Mouse (Mus musculus) monocyte, adult 5-6 weeks (primary cell): ENCODE data around the gene Dkkl1. TPM values are rescaled to one million over a fixed set of nuclear protein-coding genes. Genes with fewer than 3 reads are reported as not detected.
A peak's percentile ranks its signal among the peaks of the same experiment; 100 is the strongest.
"Not testable (repeated sequence)": the region's sequence is repeated elsewhere in the genome, so short reads cannot be mapped to it uniquely, and the experiment has no call there.

Experiments
- ATAC-seq: fragments of 153-309, 156-312 bp; replicated peaks from 2 replicates; pipeline ENCODE4 v1.8.0; 2017; ENCODE audit warnings: mild to moderate bottlenecking; ENCODE audit not compliant: low TSS enrichment, insufficient number of reproducible peaks, severe bottlenecking, poor library complexity, low FRiP score
- total RNA-seq: library from RNA; stranded (forward); fragments of 200-1000, 200-491, 200-594 nt; gene quantifications from 3 replicates; pipeline ENCODE4 v1.2.3, GENCODE M21; 2017

Gene Dkkl1
- total RNA-seq = 4.7 to 8.7 TPM (median 6.1 TPM) in 3 replicates

DNA sequence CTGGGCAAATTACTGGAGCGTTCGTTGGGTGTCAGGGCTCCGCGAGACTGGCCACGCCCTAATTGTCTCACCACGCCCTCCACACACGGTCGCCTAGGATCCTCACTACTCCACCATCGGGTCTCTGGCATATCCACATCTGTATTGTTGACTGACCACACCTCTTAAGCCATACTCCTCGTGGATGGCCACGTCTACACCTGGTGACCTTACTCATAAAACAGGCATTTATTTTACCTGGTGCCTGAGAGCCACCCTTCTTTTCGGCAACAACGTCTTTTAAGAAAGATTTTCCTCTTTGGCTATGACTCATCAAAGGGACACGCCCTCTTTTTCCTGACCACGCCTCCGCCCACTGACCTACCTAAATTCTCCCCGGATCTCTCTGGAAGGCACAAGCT lies at the start of gene Dkkl1:
Gene Dkkl1 (minus strand): TSS at position 297 of the 401 bp plus-strand sequence.
- ATAC-seq = peak; percentile 64

DNA sequence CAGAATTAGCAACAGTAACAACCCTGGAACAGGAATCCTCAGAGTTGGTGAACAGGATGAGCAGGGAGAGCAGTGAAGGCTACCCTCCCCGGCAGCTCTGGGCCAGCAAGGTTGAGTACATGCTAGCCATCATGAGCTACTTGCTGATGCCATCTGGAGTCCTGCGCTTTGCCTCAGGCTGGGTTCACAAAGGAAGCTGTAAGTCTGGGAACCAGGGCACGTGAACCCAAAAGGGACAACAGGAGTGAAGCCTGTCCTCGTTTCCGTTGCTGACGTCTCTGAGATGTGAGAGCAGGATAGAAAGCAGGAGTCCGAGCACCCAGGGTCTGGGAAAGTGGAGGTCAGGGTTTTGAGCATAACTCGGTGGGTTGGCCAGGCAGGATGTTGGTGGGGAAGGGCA lies 47.3 kb upstream of the Dkkl1 start:
- no peak for ATAC-seq

DNA sequence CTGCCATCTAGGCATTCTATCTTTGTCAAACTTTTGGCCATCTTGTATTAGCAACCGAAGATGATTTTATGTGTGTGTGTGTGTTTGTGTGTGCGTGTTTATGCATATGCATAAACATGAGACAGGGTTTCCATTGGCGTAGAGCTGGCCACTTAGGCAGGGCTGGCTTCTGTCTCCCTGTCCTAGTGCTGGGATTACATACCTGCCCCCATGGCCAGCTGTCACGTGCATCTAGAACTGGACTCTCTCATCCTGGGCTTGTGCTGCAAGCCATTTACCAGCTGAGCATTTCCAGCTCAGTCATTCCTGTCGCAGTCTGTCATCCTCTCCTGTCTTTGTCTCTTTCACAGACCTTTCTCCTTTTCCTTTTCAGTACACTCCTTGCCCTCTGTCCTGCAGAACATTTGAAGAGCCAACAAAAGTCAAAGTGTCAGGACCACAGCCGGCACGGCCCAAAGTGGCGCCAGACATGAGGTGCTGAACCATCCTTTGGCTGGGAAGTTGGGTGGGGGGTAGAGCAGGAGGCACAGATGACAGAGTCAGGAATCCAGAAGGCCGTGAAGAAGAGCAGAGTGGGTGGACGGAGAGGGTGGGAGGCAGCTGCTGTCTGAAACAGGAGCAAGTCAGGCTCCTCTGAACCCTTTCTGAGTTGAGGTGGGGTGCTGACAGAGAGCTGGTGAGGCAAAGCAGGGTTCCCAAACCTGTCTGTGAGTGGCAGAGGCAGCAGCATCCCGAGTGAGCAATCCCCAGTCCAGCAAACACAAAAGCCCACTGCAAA lies 45.3 kb upstream of the Dkkl1 start:
- ATAC-seq = no peak

DNA sequence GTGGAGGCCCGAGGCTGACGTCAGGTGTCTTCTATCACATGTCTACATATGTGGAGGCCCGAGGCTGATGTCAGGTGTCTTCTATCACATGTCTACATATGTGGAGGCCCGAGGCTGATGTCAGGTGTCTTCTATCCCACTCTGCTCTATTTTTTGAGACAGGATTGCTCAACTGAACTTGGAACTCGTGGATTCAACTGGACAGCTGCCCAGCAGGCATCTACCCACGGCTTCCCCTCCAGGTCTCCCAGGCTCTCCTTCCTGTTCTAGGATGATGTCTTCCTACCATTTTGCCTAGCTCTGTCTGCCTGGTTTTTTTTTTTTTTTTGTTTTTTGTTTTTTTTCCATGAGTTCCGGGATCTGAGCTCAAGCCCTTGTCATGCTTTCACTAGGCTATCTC lies 43.9 kb upstream of the Dkkl1 start:
- ATAC-seq = not testable (repeated sequence)

DNA sequence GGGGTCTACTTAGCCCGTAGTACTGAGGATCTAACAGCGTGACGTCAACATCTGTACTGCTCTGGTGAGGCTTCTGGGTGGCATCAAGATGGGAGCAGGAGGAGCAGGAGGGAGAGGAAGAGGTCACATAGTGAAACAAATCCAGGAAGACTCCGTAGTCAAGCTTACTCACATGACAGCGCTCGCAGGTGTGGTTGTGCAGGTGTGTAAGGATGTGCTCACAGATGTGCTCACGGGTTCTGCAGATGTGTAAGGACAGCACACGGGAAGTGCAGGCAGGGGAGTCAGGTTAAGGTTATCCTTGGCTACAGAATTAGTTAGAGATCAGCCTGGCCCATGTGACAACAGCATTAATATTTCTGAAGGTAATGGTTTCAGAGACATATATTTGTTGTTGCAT lies 41.9 kb upstream of the Dkkl1 start:
- ATAC-seq = no peak

DNA sequence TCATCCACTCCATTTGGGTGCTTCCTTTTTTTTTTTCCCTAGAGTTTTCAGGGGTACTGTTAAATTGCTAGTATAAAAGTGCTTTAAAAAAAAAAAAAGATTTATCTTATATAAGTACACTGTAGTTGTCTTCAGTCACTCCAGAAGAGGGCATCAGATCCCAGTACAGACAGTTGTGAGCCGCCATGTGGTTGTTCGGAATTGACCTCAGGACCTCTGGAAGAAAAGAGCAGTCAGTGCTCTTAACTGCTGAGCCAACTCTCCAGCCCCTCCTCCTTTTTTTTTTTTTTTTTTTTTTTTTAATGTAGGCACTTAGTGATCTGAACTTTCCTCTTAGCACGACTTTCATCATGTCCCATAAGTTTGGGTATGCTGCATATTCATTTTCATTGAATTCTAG lies 35.7 kb upstream of the Dkkl1 start:
- no peak for ATAC-seq

DNA sequence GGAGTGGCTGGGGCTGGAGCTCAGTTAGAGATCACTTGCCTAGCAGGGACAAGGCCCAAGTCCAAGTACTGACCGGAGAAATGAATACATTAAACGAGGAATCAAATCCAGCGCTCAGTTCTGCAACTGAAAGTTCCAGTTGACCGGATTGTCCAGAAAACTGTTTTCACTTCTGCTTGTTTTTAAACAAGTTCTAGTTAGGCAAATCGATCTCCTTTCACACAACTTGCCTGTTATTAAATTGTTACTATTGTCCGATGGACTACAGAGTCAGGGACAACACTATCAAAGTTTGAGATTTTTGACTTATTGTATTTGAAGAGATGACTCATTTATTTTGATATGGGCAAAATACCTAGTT lies 29.4 kb upstream of the Dkkl1 start:
- no peak for ATAC-seq

DNA sequence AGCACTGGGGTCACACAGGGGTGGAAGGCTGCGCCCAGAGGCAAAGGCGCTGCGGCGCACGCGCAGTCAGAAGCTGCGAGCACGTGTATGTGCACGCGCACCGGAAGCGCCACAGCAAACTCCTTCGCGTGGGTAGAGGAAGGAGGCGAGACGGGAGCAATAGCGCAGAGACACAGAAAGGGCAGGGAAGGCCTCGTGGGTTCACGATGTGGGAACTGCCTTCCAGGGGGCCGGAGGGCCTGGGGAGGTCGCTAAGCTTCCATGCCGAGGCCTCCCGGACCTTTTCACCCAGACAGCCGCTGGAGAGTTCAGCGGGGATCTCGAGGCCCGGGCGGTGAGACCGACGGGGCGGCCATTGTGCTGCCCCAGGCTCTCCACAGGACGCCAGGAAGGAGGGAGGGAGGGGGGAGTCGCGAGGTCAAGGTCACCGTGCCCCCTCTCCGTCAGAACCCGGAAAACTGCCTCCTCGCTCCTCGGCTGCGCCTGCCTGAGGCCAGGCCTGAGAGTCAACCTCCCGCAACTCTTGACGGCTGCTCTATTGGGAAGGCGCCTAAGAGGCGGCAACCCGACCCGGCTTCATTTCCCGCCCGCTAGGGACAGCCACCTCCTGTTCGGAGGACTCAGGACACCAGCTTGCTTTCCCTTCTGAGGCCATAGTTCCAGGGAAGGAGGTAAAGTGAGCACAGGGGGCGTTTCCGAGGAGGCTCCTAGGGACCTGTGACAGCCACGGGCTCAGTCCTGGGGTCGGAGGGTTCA lies 28.9 kb upstream of the Dkkl1 start, which contains the start of gene Slc6a16:
Gene Slc6a16 (plus strand): TSS at position 453 of the 756 bp plus-strand sequence.
- ATAC-seq = no peak

DNA sequence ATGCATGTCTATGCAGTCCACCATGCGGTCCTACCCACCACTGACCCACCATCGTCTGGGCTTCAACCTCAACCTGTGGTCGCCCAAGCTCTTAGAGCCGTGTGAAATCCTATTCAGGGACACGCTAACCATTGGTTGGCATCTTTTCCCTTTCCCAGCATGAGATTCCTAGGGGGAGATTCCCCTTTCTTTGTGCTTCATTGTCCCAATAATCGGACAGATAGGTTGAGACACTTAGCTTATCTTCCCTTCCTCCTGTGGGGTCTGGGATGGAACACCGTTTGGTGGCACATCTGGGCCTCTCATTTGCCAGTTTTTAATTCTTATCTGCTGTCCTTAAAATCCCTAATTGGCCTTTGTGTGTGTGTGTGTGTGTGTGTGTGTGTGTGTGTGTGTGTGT lies 28.2 kb upstream of the Dkkl1 start:
- ATAC-seq = no peak

DNA sequence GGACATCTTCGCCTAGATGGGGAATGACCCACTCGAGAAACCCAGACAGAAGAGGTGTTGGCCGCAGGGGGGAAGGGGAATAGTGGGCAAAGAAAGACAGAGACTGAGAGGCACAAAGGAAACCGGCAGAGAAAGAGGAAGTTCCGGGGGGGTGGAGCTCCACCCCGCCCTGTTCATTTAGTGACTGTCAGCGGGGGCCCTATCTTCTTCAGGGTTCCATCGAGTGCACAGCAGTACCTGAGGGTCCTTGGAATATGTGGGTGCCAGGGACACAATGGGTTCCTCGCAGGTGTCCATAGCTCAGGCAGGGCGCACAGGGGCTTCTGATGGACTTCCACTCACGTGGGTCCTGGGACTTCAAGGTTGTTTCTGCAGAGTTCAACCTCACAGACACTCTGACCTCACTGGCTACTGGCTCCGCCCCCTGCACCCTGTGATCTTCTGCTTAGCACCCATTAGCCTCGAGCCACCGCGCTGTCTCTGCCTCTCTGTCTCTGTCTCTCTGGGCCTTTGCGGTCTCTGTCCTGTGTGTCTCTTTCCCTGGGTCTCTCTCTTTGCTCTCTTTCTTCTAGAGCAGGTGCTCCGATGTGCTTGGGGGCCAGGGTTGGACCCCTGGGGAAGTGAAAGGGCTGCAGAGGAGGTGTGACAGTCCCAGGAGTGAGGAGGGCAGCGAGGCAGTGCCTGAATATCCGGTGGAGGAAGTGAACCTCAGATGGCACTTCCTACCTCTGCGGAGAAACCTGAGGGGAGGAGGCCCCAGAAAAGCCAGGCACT lies 27.0 kb upstream of the Dkkl1 start, which contains the start of gene Cd37:
Gene Cd37 (minus strand): TSS at position 393 of the 774 bp plus-strand sequence.
- peak; percentile 70 for ATAC-seq

DNA sequence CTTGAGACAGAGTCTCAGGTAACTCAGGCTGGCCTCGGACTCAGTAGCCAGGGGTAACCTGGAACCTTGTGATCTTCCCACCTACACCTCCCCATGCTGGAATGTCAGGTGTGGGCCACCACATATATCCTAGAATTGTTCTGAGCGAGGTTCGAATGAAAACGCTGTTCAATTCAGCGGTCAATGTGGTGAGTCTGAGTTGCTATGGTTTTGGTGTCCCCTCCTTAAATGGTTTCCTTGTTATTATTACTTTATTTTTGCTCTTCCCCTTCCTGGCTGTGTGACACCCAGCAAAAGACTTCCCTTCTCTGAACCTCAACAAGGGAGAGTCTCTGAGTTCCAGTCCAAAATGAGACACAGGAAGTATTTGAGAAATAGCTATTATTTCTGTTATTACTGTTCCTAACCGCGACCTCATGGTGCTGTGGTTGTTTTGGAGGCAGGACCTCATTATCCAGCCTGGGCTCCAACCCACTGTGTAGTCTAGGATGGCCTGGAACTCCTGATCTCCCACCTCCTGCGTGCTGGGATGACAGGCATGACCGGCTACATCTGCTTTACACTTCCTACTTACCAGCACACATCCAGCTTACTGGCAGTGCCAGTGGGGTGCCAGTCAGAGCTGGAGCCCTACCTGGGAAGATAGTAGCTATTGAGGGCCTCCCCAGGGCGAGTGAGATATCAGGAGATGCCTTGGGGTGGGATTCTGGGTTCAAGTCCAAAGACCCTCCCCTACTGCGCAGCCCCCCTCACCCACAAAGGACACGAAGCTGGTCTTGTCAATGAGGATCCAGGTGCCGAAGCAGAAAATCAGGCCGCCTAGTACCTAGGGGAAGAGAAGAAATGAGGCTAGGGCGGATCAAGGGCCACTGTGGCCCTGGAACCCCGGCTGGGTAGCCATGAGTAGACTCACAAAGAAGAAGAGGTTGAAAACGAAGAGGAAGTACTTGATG lies 26.1 kb upstream of the Dkkl1 start:
- peak; percentile 65 for ATAC-seq

DNA sequence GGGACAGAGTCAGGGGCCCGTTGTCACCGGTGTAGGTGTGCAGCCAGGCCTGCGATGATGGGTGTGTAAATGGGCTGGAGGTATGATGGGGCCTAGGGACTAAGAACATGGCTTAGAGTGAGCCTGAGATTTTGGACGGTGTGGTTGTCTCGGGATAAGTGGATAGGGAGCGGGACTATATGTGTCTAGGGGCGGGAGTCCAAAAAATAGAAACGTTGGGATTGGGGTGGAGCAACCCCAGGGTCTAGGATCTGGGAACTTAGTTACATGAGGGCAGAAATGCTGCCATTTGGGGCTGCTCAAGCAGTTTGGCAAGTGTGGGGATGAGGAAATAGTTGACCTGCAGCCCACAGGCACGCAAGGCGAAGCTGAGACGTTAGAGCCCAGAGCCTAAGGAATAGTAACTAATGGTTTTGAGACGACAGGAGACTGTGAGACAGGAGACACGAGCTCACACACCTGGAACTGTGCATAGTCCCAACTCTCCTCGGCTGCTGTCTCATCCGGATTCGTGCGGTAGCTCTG lies 23.8 kb upstream of the Dkkl1 start:
- no peak for ATAC-seq

DNA sequence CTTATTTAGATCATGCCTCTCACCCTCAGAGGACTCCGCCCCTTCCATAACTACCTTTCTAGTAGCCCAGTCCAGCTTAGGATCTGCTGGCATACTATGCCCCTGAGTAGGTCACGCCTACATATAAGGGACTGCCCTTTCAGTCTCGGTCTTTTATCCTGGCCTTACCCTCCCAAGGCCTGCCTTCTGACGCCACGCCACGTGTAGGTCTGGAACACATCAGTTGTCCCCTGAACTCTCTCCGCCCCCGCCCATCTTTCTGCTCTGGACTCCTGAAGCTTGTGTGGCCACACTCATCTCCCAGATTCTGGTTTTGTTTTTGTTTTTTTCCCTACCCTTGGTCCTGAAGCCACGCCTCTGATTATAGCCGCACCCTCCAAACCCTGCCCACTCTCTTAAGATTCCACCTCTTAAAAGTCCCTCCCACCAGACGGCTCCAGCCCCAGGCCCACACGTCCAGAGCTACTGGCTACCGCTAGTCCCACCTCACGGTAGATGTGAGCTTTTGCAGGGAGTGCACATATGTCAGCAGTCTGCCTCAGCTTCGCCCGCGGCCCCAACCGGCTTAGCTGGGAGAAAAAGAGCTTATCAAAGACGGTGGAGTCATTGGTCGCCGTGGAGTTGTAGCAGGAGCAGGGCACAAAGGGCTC lies 23.1 kb upstream of the Dkkl1 start:
- ATAC-seq = no peak

DNA sequence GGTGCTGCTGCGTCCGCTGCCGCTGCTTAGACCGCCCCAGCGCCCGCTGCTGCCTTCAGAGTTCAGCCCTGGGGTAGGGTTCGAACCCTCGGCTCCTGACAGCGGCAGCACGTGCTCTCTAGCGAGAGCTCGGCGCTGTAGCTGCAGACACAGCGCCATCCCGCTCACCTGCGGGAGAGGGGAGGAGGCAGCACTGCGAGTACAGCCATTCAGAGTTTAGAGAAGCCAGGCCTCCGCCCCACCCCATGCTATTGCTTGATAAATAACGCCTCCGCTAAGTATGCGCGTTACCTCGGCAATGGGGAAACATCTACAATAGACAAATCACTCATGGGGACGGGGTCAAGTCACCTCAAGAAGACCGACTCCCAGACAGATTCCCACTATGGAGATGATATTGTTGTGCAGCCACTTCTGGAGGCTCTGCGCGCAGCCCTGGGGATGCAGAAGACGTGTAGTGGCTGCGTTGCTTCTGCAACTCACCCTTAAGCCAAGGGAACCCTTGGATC lies 22.4 kb upstream of the Dkkl1 start:
- no peak for ATAC-seq

DNA sequence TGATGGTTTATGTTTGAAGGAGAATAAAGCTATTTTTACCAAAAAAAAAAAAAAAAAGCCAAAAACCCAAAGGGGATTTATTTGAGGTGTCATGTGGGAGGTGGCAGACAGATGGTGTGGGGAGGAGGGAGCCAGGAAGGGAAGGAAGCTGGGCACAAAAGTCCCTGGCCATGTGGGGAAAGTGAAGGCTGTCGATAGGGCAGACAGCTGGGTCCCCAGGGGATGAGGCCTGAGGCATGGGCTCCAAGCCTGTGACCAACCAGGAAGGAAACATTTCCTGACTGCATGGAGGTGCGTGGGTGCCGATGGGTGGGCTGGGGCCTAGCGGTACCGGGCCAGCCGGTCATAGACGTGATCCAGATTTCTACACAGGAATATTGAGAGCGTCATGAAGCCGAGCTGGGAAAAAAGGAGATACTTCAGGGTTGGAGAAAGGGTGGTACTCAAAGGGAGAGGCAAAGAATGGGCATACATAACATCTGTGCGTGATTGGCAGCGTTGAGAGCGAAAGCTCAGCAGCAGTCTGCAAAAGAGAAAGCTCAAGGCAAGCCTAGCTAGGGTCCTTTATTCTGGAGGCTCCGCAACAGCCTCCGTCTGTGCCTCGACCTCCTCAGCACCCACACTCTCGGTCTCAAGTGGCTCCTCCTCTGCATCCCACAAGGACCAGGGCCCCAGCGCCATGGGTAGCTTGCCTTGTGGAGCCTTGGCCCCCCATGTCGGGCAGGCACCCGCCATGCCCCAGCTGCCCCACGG lies 21.8 kb upstream of the Dkkl1 start:
- no peak for ATAC-seq

DNA sequence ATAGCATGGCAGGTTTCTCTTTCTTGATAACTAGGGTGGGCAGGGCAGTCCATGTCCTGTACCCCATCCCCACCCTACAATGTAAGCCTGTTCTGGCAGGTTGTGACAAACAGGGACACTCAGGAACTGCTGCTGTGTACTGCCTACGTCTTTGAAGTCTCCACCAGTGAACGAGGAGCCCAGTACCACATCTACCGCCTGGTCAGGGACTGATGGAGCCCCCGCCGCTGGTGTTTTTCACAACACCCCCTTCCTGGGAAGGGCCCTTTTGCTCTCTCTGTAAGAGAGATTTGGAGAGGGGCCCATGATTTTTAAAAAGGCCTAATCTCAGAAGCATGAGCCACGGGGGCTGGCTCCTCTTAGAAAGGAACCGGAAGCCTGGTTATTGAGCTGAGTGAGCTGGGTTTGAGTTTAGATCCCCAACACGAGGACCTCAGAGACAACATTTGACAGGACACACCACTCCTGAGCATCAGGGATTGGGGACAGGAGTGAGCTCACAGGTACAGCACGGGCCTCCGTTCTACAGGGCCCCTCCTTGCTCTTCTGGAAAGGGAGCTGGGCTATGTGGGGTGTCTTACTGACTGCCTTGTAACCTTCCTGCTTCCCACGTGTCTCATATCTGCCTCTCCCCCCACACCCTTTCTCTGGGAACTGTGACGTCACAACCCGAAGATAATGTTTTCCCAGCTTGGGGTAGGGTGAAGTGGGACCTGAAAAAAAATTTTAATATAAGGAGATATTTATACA lies 20.9 kb upstream of the Dkkl1 start:
- no peak for ATAC-seq
